Comparison of ENCODE assay signal across 13 mouse cellular contexts in the genomic region with DNA sequence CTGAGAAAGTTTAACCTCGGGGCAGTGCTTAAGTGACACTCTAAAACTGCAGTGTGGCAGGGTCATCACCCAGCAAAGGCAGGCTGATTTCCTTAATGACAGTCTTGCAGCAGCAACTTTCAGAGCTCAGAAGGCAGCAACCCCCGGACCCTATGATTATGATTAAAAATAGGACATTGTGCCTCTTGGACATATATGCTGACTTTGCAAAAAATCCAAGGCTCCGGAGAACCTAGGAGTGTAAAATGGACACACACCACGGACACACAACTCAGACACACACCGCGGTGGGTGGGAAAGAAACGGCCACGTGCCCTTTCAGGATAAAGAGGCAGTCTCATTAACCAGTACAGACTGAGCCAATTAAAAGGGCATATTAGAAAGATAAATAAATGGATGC.
"Had no signal": no experiment of that assay in that cellular context is flagged by ENCODE, and none has a peak within 500 bp of the region (broad histone marks: within the 10 kb centered on the region; RNA-seq: fewer than 3 reads in every experiment).

No protein-coding gene starts in this region.

- H3K9ac ChIP-seq: limb, embryonic 15.5 days; liver, embryonic 12.5 days; neural tube, embryonic 15.5 days had no signal

- H3K27ac ChIP-seq: limb, embryonic 15.5 days; liver, embryonic 12.5 days; midbrain, embryonic 10.5 days; neural tube, embryonic 15.5 days had no signal

- H3K27me3 ChIP-seq: limb, embryonic 15.5 days; liver, embryonic 12.5 days; neural tube, embryonic 15.5 days had no signal

- H3K4me3 ChIP-seq: limb, embryonic 15.5 days; liver, embryonic 12.5 days; midbrain, embryonic 10.5 days; myocyte; neural tube, embryonic 15.5 days had no signal

- H3K9me3 ChIP-seq: limb, embryonic 15.5 days; liver, embryonic 12.5 days; midbrain, embryonic 10.5 days; neural tube, embryonic 15.5 days had no signal

- H3K36me3 ChIP-seq: liver, embryonic 12.5 days; midbrain, embryonic 10.5 days; neural tube, embryonic 15.5 days had no signal

- H3K4me1 ChIP-seq: liver, embryonic 12.5 days had no signal

- ATAC-seq: liver, embryonic 12.5 days had no signal

- H3K4me2 ChIP-seq: limb, embryonic 15.5 days; liver, embryonic 12.5 days; neural tube, embryonic 15.5 days had no signal

- DNase-seq: kidney, postnatal 25 days; layer of hippocampus, adult 9-11 months; layer of hippocampus, postnatal 36 days; lung, postnatal 36 days; midbrain, embryonic 14.5 days; right cerebral cortex, adult 18-20 months; right cerebral cortex, postnatal 25 days; thymus, postnatal 36 days had no signal
